Mouse (Mus musculus) thymus, postnatal 25 days (tissue): ENCODE measurements at regions not wholly inside any gene's neighbourhood (a gene's known extent, or its start where the extent isn't known, plus 50 kb on each side); places are given as distances from the start of the nearest gene placed in this dataset.

Source experiments
- DNase-seq: peaks from one replicate; pipeline ENCODE4 v3.0.0; 2022

DNA sequence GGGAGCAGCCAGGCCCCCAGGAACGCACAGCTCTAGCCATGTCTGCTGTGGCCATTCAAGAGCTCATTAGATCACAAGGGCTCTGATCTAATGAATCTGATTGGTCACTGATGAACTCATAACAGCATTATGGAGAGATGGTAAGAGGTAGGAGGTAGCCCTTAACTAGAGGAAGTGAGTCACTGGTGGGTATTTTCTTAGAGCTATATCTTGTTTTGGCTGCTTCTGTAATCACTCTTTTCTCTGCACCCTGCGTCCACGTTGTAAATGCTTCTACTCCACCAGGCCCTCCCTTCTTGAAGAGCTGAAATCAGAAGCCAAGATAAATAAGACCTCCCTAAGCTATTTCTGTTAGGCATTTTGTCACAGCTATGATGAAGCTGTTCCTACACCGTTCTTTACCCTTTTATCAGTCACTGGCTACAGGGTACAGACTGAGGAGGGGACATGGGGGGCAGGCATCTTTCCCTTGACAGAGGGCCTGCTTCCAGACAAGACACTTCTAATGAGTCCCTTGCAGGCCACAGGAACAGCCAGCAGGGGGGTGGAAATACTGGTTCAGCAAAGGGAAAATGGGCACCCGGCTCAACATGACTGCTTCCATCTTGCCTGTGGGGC, 412.1 kb downstream of the Pdcd6ip start:
- DNase-seq: no peak

DNA sequence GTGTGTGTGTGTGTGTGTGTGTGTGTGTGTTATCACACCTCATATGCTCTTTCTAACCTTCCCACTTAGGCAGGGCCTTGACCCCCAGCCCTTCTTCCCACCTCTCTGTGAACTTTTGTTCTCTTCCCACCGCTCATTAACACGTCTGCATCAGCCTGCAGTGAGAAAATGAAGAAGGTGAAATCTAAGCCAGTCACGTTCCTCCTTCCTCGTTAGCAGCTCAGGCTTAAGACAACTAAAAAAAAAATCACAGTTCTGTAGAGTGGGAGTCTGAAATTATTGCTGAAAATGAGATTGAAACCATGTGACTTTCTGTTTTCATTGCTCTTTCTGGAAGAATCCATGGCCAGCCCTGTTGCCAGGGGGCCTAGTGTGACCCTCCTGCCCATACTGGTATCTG, 420.7 kb downstream of the Pdcd6ip start:
- DNase-seq: no peak

DNA sequence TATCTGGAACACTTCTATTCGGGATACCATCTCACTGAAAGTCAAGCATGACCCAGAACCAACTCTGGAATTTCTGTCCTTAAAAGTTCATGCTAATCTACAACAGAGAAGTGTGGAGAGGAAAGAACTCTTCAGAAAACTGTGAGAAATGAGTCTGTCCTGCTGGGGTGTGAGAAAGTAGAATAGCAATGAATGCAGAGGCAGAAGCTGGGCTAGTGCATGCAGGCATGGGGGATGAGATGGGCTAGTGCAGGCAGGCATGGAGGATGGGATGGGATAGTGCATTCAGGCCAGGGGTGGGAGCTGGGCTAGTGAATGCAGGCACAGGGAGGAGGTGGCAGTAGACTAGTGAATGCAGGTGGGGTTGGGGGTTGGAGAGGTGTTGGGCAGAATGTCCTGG, 424.8 kb downstream of the Pdcd6ip start:
- no peak for DNase-seq

- DNase-seq: no peak
These were observed 437.5 kb downstream of the Pdcd6ip start for GRCm38 (mm10) chr9:113270595-113270994.

GRCm38 (mm10) chr9:113267696-113268095, 440.4 kb downstream of the Pdcd6ip start:
- DNase-seq: no peak

DNA sequence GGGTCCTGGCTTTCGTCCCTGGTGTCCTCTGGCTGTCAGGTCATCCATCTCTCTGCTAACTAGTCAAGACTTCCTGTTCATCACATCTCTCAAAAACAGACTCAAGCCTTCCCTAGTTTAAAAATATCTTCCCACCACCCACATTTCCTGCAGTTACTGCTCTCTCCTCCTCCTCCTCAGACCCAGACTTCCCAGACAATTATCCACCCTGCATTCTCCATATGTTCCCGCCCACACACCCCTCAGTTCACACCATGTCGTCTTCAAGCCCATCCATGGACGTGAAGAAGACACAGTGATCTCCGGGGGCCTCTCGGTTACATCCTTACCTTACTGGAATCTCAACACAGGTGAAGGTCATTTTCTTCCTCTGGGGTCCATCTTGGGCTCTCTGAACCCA, 444.4 kb downstream of the Pdcd6ip start:
- no peak for DNase-seq

DNA sequence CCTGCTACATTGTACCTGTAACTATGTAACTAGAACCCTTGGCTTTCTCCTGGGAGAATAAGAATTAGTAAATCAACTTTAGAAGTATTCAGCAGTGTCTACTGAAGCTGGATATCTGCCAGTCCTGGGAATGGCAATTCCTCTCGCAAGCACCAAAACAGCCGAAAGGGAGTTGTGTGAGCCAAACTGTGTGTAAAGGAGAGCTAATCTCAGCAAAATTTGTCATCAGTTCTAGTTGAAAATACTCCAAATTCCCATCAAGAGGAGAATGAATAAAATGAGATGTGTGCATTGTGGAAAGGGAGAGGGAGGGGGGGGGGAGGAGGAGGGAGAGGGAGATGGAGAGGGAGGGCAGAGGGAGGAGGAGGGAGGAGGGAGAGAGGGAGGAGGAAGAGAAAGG, 447.8 kb downstream of the Pdcd6ip start:
- DNase-seq: no peak

DNA sequence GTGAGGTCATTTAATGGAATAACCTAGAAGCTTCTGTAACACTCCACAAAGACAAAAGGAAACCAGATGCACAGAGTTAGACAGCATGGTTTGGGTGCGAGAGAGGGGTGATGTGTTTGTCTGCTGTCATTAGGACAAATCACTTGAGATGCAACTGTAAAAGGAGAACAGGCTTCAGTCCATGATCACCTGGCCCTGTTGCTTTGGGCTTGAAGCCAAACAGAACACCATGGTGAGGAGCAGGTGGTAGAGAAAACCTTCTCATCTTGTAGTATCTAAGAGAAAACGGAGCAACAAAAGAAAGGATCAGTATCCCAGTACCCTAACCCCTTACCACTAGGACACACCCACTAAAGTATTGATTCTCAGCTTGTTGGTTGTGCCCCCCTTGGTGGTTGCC, 449.5 kb downstream of the Pdcd6ip start:
- DNase-seq: no peak

DNA sequence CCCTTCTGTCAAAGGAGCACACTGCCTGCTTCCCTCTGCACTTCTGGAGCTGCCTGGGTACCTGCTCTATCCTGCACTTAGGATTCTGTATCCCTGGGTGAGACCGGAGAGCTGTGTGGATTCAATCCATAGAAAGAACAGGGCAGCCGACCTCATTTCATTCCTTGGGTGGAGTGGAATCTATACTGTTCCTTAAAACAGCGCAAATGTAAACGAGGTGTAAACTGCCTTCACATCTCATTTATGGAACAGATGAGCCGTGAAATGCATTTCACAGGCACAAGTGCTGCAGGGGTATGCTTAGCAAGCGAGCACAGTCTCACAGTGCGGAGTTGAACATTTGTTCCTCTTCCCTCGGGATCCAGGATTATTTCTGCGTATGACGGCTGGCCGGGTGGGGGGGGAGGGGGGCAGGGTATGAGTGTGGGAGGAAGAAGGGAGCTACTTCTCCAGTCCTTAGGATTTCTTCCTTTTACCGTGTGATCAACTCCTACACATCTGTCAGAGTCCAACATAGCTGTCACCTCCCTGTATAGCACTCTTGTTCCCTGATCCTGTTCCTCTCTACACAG, 459.3 kb downstream of the Pdcd6ip start:
- no peak for DNase-seq

DNA sequence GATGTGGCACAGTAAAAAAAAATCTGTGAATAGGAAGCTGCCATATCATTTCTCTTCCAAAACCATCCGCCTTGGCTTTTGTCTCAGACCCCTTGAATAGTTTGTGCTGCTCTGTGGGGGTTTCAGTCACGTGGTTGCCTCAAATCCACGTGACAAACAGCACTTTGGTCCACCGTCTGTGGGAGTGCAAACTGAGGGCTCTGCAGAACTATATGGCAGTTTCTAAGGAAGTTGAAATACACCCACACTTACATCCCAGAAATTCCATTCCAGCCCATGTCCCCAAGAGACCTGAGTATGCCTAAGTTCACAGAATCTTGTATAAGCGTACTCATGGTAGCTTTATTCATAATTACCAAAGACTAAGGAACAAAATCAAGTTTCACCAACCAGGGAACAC, 460.1 kb downstream of the Pdcd6ip start:
- DNase-seq: no peak

GRCm38 (mm10) chr9:113243870-113244269, 464.2 kb downstream of the Pdcd6ip start:
- no peak for DNase-seq

- DNase-seq: no peak
These were observed 474.7 kb downstream of the Pdcd6ip start for GRCm38 (mm10) chr9:113233370-113233769.

DNA sequence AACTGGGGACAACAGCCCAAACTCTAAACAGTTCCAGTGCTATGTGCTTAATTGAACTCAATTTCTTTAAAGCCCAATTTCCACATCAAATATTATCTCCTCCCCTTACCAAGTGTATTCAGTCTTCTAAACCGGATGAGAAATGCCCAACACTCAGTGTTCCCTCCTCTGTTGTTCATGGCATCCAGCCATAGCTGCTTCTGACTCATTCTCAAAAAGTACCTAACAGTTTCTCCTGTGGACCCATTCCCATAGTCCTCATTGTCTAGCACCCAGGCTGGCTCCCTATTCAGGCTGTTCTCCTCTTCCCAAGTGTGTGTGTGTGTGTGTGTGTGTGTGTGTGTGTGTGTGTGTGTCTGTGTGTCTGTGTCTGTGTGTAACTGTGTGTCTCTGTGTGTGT, 478.7 kb downstream of the Pdcd6ip start:
- no peak for DNase-seq

- DNase-seq: no peak
These were observed 494.1 kb downstream of the Pdcd6ip start for GRCm38 (mm10) chr9:113213930-113214329.

DNA sequence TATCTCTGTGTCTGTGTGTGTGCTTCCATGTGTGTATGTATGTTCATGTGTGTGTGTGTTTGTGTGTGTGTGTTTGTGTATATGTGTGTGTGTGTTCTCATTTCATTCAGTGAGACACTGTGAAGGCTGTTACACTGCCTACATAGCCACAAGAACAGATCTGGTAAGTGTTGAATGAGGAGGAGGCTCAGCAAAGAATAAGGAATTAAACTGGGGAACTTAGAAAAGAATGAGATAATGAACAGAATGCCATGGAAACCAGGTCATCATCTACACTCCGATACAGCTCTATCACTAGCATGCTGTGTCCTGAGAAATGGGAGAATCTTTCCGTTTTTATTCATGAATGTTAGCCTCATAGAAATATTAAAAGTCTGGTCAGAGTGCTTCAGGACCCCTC, 495.7 kb downstream of the Pdcd6ip start:
- no peak for DNase-seq

DNA sequence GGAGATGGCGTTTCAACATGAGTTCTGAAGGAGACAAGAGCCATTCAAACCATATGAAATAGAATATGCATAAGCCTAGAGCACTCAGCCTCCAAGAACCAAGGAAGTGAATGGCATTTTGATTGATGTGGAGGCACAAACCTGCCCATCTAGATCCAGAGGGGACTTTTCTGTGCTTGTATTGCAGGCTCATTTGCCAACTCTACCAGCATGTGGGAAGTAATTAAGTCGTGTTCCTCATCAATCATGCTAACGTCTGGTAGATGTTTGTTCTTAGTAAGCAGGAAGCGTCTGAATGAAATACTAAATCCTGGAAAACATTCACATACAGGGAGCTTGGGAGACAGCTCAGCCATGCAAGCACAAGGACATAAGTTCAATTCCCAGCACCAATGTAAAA, 499.9 kb downstream of the Pdcd6ip start:
- DNase-seq: no peak

GRCm38 (mm10) chr9:113199241-113199640, 508.8 kb downstream of the Pdcd6ip start:
- DNase-seq: no peak

- DNase-seq: no peak
These were observed 512.5 kb downstream of the Pdcd6ip start for GRCm38 (mm10) chr9:113195556-113195955.

GRCm38 (mm10) chr9:113192773-113193172, 515.3 kb downstream of the Pdcd6ip start:
- no peak for DNase-seq

DNA sequence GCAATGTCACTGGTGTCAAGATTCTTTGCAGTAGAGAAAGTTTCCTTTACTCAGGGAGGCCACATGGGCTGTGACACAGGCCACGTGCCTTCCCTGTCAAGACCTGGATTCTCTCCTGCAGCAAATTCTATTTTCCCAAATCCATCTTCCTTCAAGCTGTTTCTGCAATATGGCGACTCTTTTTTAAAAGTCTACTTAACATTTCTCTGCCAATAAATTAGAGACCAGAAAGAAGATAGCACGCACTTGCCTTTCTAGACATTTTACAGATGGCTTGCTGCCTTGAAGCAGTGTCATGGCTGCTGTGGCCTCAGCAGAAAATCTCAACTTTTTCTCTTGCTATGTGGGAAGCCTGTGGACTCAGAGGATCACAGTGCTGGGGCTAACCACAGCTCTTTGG, 516.9 kb downstream of the Pdcd6ip start:
- no peak for DNase-seq

- DNase-seq: no peak
These were observed 526.9 kb downstream of the Pdcd6ip start for GRCm38 (mm10) chr9:113181182-113181581.

DNA sequence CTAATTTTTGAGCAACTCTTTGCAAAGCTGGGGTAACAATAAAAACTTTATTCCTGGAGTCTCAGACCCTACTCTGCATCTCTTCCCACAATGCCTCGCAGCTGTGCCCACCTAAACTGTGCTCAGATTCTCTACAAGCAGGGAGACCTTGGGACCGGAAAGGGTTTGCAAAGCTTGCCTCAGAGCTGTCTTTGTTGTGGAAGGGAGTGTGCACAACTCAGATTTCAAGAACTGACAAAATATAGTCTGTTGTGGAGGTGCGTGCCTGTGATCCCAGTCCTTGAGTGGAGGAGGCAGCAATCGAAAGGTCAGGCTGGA, 530.2 kb downstream of the Pdcd6ip start:
- no peak for DNase-seq

- no peak for DNase-seq
These were observed 530.7 kb downstream of the Pdcd6ip start for GRCm38 (mm10) chr9:113177181-113177917.

DNA sequence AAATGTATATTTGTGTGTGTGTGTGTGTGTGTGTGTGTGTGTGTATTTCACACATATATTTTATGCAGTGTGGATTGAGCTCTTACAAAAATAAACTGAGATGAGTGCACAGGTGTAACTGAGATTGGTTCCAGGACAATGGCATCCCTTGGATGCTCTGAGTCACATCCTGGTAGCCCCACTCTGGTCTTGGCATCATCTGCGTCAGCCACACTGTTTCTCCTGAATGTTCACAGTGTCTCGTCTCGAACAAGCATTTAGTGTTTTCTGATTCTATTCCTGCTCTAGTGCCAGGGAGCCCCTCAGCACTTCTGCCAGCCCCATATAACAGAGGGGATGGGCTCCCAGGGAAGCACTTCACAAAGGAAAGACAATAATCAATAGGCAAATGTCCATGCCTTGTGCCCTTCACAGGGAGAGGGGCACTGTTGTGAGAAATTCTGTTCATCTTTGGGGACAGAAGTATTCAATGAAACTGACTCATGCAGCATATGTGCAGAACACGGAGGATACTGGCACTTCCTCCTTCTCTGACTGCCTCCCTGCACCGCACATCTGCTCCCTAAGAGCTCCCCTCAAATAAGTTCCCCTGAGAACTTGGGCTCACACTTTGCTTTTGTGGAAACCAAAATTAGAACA, 536.2 kb downstream of the Pdcd6ip start:
- no peak for DNase-seq
